Mouse (Mus musculus): ENCODE measurements around the gene Camk2g. TPM values are rescaled to one million over a fixed set of nuclear protein-coding genes. Genes with fewer than 3 reads are reported as not detected.

Camk2g gene
- total and polyA plus RNA-seq, 3 experiments: 36.8 to 41.0 (median 37.0) TPM

GRCm38 (mm10) chr14:20695761-20696520 lies 97.9 kb downstream of the Camk2g start:
- Histone ChIP-seq H3K9ac (ENCODE audit: low read depth, low read length) (peak overlapping the region; percentile 79), H3K4me3 (peak overlapping the region; percentile 91), H3K4me1 (ENCODE audit: control insufficient read depth, insufficient read depth, low read length) (peaks cover 20% of the 10 kb centered on the region), H3K36me3 (ENCODE audit: control insufficient read depth, insufficient read depth, low read length) (peaks cover 22% of the 10 kb centered on the region), H3K79me2 (replicated peaks; ENCODE audit: control insufficient read depth, insufficient read depth, low read length) (0 out of 2 replicates have a peak, but pooled peaks cover 1% of the 10 kb centered on the region), H3K27ac (peak overlapping the region; percentile 96), H3K27me3 (ENCODE audit: control insufficient read depth, insufficient read depth, low read length) (no peaks in the 10 kb centered on the region)
- TF ChIP-seq CTCF (IDR thresholded peaks at IDR 0.05) (no peak), POLR2A (IDR thresholded peaks at IDR 0.05; ENCODE audit: insufficient read depth, low read depth, low read length) (no peak), EP300 (IDR thresholded peaks at IDR 0.05; ENCODE audit: insufficient read depth, low read depth, low read length) (no peak)
- intact Hi-C loops (cut with DNase I): loop anchor here (2.0 kb wide), 1 partner anchor 21 kb away; the partner anchor contains the start of gene Sec24c
- no peak for DNase-seq
- 9% methylated on average over 27 of the region's 27 CpGs for WGBS

GRCm38 (mm10) chr14:20694884-20695760 lies 98.8 kb downstream of the Camk2g start, which contains the start of gene Fut11:
Gene Fut11 (plus strand): TSS chr14:20694968.
- TF ChIP-seq CTCF (IDR thresholded peaks at IDR 0.05) (no peak), POLR2A (IDR thresholded peaks at IDR 0.05; ENCODE audit: insufficient read depth, low read depth, low read length) (peak; percentile 77; the same call in 1 of the 2 replicates), EP300 (IDR thresholded peaks at IDR 0.05; ENCODE audit: insufficient read depth, low read depth, low read length) (0 out of 2 replicates have a peak, but pooled peaks have one; percentile 33)
- Histone ChIP-seq H3K79me2 (replicated peaks; ENCODE audit: control insufficient read depth, insufficient read depth, low read length) (no peaks in the 10 kb centered on the region), H3K9ac (ENCODE audit: low read depth, low read length) (peak within 1 kb of the TSS; percentile 79), H3K4me1 (ENCODE audit: control insufficient read depth, insufficient read depth, low read length) (peaks cover 18% of the 10 kb centered on the region), H3K4me3 (peak within 1 kb of the TSS; percentile 91), H3K27ac (peak within 1 kb of the TSS; percentile 96), H3K27me3 (ENCODE audit: control insufficient read depth, insufficient read depth, low read length) (no peaks in the 10 kb centered on the region), H3K36me3 (ENCODE audit: control insufficient read depth, insufficient read depth, low read length) (peaks cover 16% of the 10 kb centered on the region)
- DNase-seq: peak; percentile 90 to 91
- intact Hi-C loops (cut with DNase I): loop anchor here (2.0 kb wide), 1 partner anchor 20 kb away; the partner anchor contains the start of gene Sec24c
- under 1% methylated on average over 111 of the region's 111 CpGs for WGBS

- no peak for DNase-seq
- H3K36me3 ChIP-seq (ENCODE audit: control insufficient read depth, insufficient read depth, low read length): peaks cover 12% of the 10 kb centered on the region
- intact Hi-C loops (cut with DNase I): loop anchor here (2.0 kb wide), 1 partner anchor 20 kb away; the partner anchor contains the start of gene Sec24c
- 39% methylated on average over 13 of the region's 13 CpGs for WGBS
- H3K27ac ChIP-seq: peak overlapping the region; percentile 96
- no peak overlapping the region; the same call in 1 of the 2 replicates for H3K9ac ChIP-seq (ENCODE audit: low read depth, low read length)
- H3K27me3 ChIP-seq (ENCODE audit: control insufficient read depth, insufficient read depth, low read length): no peaks in the 10 kb centered on the region
- H3K79me2 ChIP-seq (replicated peaks; ENCODE audit: control insufficient read depth, insufficient read depth, low read length): no peaks in the 10 kb centered on the region
- peak overlapping the region; percentile 91 for H3K4me3 ChIP-seq
- TF ChIP-seq CTCF (IDR thresholded peaks at IDR 0.05) (no peak), POLR2A (IDR thresholded peaks at IDR 0.05; ENCODE audit: insufficient read depth, low read depth, low read length) (no peak), EP300 (IDR thresholded peaks at IDR 0.05; ENCODE audit: insufficient read depth, low read depth, low read length) (no peak)
- peaks cover 18% of the 10 kb centered on the region for H3K4me1 ChIP-seq (ENCODE audit: control insufficient read depth, insufficient read depth, low read length)
These were observed 99.6 kb downstream of the Camk2g start for GRCm38 (mm10) chr14:20694185-20694883.

- H3K27ac ChIP-seq: no peak overlapping the region
- H3K4me1 ChIP-seq (ENCODE audit: control insufficient read depth, insufficient read depth, low read length): peaks cover 17% of the 10 kb centered on the region
- peaks cover 13% of the 10 kb centered on the region for H3K36me3 ChIP-seq (ENCODE audit: control insufficient read depth, insufficient read depth, low read length)
- no peak overlapping the region for H3K4me3 ChIP-seq
- intact Hi-C loops (cut with DNase I): loop anchor here (2.0 kb wide), 1 partner anchor 19 kb away; the partner anchor contains the start of gene Sec24c
- H3K27me3 ChIP-seq (ENCODE audit: control insufficient read depth, insufficient read depth, low read length): no peaks in the 10 kb centered on the region
- DNase-seq: no peak
- 69% methylated on average over 10 of the region's 10 CpGs for WGBS
- no peaks in the 10 kb centered on the region for H3K79me2 ChIP-seq (replicated peaks; ENCODE audit: control insufficient read depth, insufficient read depth, low read length)
- no peak for TF ChIP-seq POLR2A (IDR thresholded peaks at IDR 0.05; ENCODE audit: insufficient read depth, low read depth, low read length)
- TF ChIP-seq CTCF (IDR thresholded peaks at IDR 0.05): no peak
- H3K9ac ChIP-seq (ENCODE audit: low read depth, low read length): no peak overlapping the region
These were observed 100.2 kb downstream of the Camk2g start for GRCm38 (mm10) chr14:20693589-20694101.

GRCm38 (mm10) chr14:20691772-20692171 lies 102.1 kb downstream of the Camk2g start:
- Histone ChIP-seq H3K27ac (no peak overlapping the region), H3K36me3 (ENCODE audit: control insufficient read depth, insufficient read depth, low read length) (peaks cover 4% of the 10 kb centered on the region), H3K79me2 (replicated peaks; ENCODE audit: control insufficient read depth, insufficient read depth, low read length) (no peaks in the 10 kb centered on the region), H3K4me1 (ENCODE audit: control insufficient read depth, insufficient read depth, low read length) (peaks cover 8% of the 10 kb centered on the region), H3K9ac (ENCODE audit: low read depth, low read length) (no peak overlapping the region), H3K4me3 (no peak overlapping the region), H3K27me3 (ENCODE audit: control insufficient read depth, insufficient read depth, low read length) (no peaks in the 10 kb centered on the region)
- 87% methylated on average over 6 of the region's 6 CpGs for WGBS
- TF ChIP-seq EP300 (IDR thresholded peaks at IDR 0.05; ENCODE audit: insufficient read depth, low read depth, low read length) (no peak), CTCF (IDR thresholded peaks at IDR 0.05) (no peak), POLR2A (IDR thresholded peaks at IDR 0.05; ENCODE audit: insufficient read depth, low read depth, low read length) (no peak)
- DNase-seq: no peak
- intact Hi-C loops (cut with DNase I): no loop called here

All from heart, adult 2 months (tissue).